Comparison of ENCODE assay signal across 12 mouse cellular contexts in the genomic region with DNA sequence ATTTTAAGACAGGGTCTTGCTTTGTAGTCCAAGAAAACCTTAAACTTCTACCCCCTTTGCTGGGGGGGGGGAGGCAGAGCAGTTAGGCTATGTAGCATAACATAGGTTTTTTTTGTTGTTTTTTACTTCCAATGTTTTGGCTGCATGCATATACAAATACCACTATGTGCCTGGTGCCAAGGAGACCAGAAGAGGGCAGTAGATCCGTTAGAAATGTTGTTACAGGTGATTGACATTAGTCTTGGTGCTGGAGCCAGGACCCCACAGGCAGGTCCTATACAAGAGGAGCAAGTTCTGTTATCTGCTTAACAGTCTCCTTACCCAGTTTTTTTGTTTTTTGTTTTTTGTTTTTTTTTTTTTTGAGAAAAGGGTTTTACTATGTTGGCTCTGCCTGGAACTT. TPM values are rescaled to one million over a fixed set of nuclear protein-coding genes. Genes with fewer than 3 reads are reported as not detected.
DNase-seq lines count a peak whose midpoint lies in the region; ATAC-seq and TF ChIP-seq lines count a peak whose summit lies in the region.
"Had no signal": no experiment of that assay in that cellular context is flagged by ENCODE, and none has a peak within 500 bp of the region (broad histone marks: within the 10 kb centered on the region; RNA-seq: fewer than 3 reads in every experiment).

No protein-coding gene starts in this region.

- H3K9ac ChIP-seq in heart, adult 2 months (ENCODE audit: low read depth, low read length) = no peak overlapping the region
- no peak overlapping the region for H3K9ac ChIP-seq in midbrain, postnatal 0 days (replicated peaks; ENCODE audit: low read length, poor library complexity, severe bottlenecking)
- H3K9ac ChIP-seq: embryonic facial prominence, embryonic 12.5 days; intestine, embryonic 15.5 days; lung, embryonic 15.5 days; stomach, embryonic 15.5 days had no signal

- WGBS in heart, adult 2 months = 15% methylated on average over 1 of the region's 1 CpGs
- 35% methylated on average over 1 of the region's 1 CpGs for WGBS in heart, embryonic 10.5 days
- WGBS in midbrain, postnatal 0 days = 9% methylated on average over 1 of the region's 1 CpGs
- WGBS in midbrain, embryonic 10.5 days = 27% methylated on average over 1 of the region's 1 CpGs
- WGBS in forebrain, embryonic 10.5 days = 11% methylated on average over 1 of the region's 1 CpGs

- peak; percentile 49 for TF ChIP-seq CTCF in heart, adult 2 months (IDR thresholded peaks at IDR 0.05)
- peak; percentile 55 for TF ChIP-seq CTCF in midbrain, postnatal 0 days (IDR thresholded peaks at IDR 0.05)

- no peaks in the 10 kb centered on the region for H3K27me3 ChIP-seq in heart, adult 2 months (ENCODE audit: control insufficient read depth, insufficient read depth, low read length)
- H3K27me3 ChIP-seq in heart, embryonic 10.5 days (ENCODE audit: insufficient read depth, poor library complexity, severe bottlenecking) = no peaks in the 10 kb centered on the region
- no peaks in the 10 kb centered on the region for H3K27me3 ChIP-seq in midbrain, postnatal 0 days (ENCODE audit: insufficient read depth, low read length)
- no peaks in the 10 kb centered on the region for H3K27me3 ChIP-seq in midbrain, embryonic 10.5 days (ENCODE audit: low read depth, poor library complexity, severe bottlenecking)
- no peaks in the 10 kb centered on the region for H3K27me3 ChIP-seq in forebrain, embryonic 10.5 days (ENCODE audit: poor library complexity, severe bottlenecking)
- H3K27me3 ChIP-seq: embryonic facial prominence, embryonic 12.5 days; intestine, embryonic 15.5 days; lung, embryonic 15.5 days; stomach, embryonic 15.5 days had no signal

- no peak overlapping the region for H3K4me2 ChIP-seq in midbrain, postnatal 0 days (ENCODE audit: low read depth, low read length, poor library complexity, severe bottlenecking)
- H3K4me2 ChIP-seq: embryonic facial prominence, embryonic 12.5 days; intestine, embryonic 15.5 days; lung, embryonic 15.5 days; stomach, embryonic 15.5 days had no signal

- TF ChIP-seq POLR2A in heart, adult 2 months (IDR thresholded peaks at IDR 0.05; ENCODE audit: insufficient read depth, low read depth, low read length) = no peak

- no peaks in the 10 kb centered on the region for H3K9me3 ChIP-seq in heart, embryonic 10.5 days
- H3K9me3 ChIP-seq in midbrain, postnatal 0 days (ENCODE audit: low read length) = no peaks in the 10 kb centered on the region
- H3K9me3 ChIP-seq in midbrain, embryonic 10.5 days (replicated peaks) = no peaks in the 10 kb centered on the region
- no peaks in the 10 kb centered on the region for H3K9me3 ChIP-seq in forebrain, embryonic 10.5 days
- H3K9me3 ChIP-seq: embryonic facial prominence, embryonic 12.5 days; intestine, embryonic 15.5 days; lung, embryonic 15.5 days; stomach, embryonic 15.5 days had no signal

- H3K36me3 ChIP-seq in heart, adult 2 months (ENCODE audit: control insufficient read depth, insufficient read depth, low read length) = peaks cover 40% of the 10 kb centered on the region
- peaks cover 56% of the 10 kb centered on the region for H3K36me3 ChIP-seq in heart, embryonic 10.5 days
- peaks cover 26% of the 10 kb centered on the region for H3K36me3 ChIP-seq in midbrain, postnatal 0 days (ENCODE audit: insufficient read depth, low read length)
- peaks cover 60% of the 10 kb centered on the region for H3K36me3 ChIP-seq in midbrain, embryonic 10.5 days
- H3K36me3 ChIP-seq in forebrain, embryonic 10.5 days (replicated peaks) = peaks cover 58% of the 10 kb centered on the region

- 0 out of 2 replicates have a peak, but pooled peaks cover 1% of the 10 kb centered on the region for H3K79me2 ChIP-seq in heart, adult 2 months (replicated peaks; ENCODE audit: control insufficient read depth, insufficient read depth, low read length)

- H3K4me1 ChIP-seq in heart, adult 2 months (ENCODE audit: control insufficient read depth, insufficient read depth, low read length) = peaks cover 3% of the 10 kb centered on the region
- H3K4me1 ChIP-seq in heart, embryonic 10.5 days = peaks cover 8% of the 10 kb centered on the region; the same call in 1 of the 2 replicates
- peaks cover 4% of the 10 kb centered on the region; the same call in 1 of the 2 replicates for H3K4me1 ChIP-seq in midbrain, postnatal 0 days (ENCODE audit: insufficient read depth, low read length)
- peaks cover 18% of the 10 kb centered on the region for H3K4me1 ChIP-seq in midbrain, embryonic 10.5 days
- peaks cover 22% of the 10 kb centered on the region for H3K4me1 ChIP-seq in forebrain, embryonic 10.5 days

- intact Hi-C loops in heart, adult 2 months (cut with DNase I) = no loop called here

- H3K27ac ChIP-seq in heart, adult 2 months = no peak overlapping the region
- no peak overlapping the region for H3K27ac ChIP-seq in heart, embryonic 10.5 days
- H3K27ac ChIP-seq in midbrain, postnatal 0 days (ENCODE audit: low read depth, low read length) = no peak overlapping the region
- no peak overlapping the region for H3K27ac ChIP-seq in midbrain, embryonic 10.5 days (replicated peaks)
- no peak overlapping the region for H3K27ac ChIP-seq in forebrain, embryonic 10.5 days
- H3K27ac ChIP-seq: embryonic facial prominence, embryonic 12.5 days; intestine, embryonic 15.5 days; lung, embryonic 15.5 days; stomach, embryonic 15.5 days had no signal

- TF ChIP-seq EP300 in heart, adult 2 months (IDR thresholded peaks at IDR 0.05; ENCODE audit: insufficient read depth, low read depth, low read length) = no peak

- no peak for DNase-seq in heart, adult 2 months
- DNase-seq in heart, embryonic 10.5 days (ENCODE audit: low spot score) = no peak
- peak; percentile 38 for DNase-seq in midbrain, postnatal 0 days (ENCODE audit: low spot score)
- DNase-seq in midbrain, embryonic 10.5 days (ENCODE audit: low spot score) = no peak
- peak; percentile 43 for DNase-seq in embryo, embryonic 10.5 days (ENCODE audit: low spot score)
- DNase-seq in thymus, postnatal 14 days = peak; percentile 37
- DNase-seq in urinary bladder, postnatal 14 days (ENCODE audit: low spot score) = no peak
- no peak for DNase-seq in forebrain, embryonic 10.5 days (ENCODE audit: extremely low spot score, low spot score)

- no peak overlapping the region for H3K4me3 ChIP-seq in heart, adult 2 months
- H3K4me3 ChIP-seq in heart, embryonic 10.5 days = no peak overlapping the region
- no peak overlapping the region for H3K4me3 ChIP-seq in midbrain, postnatal 0 days (ENCODE audit: low read depth, low read length)
- H3K4me3 ChIP-seq in midbrain, embryonic 10.5 days = no peak overlapping the region
- H3K4me3 ChIP-seq in forebrain, embryonic 10.5 days = no peak overlapping the region
- H3K4me3 ChIP-seq: embryonic facial prominence, embryonic 12.5 days; intestine, embryonic 15.5 days; lung, embryonic 15.5 days; stomach, embryonic 15.5 days had no signal

- no peak for ATAC-seq in midbrain, postnatal 0 days (ENCODE audit: low FRiP score)
- ATAC-seq: intestine, embryonic 15.5 days had no signal

RNA-seq across cellular contexts. Expression of a gene that starts 3.7 kb away (rescaled TPM):
- total RNA-seq in heart, adult 2 months (2021) = 10 to 100 TPM; 22.3 to 22.8 TPM
- polyA plus RNA-seq in heart, adult 2 months (2012; rRNA removed) = 7.3 and 15.1 TPM in 2 replicates
- polyA plus RNA-seq in heart, embryonic 10.5 days (2016; fragmentation: Nextera tagmentation; extraction: Ambion mirVana) = 31.6 and 44.0 TPM in 2 replicates
- total RNA-seq in midbrain, postnatal 0 days (2014; rRNA removed) = 21.7 and 22.5 TPM in 2 replicates
- 20.7 and 25.9 TPM in 2 replicates for polyA plus RNA-seq in midbrain, postnatal 0 days (2015; fragmentation: Nextera tagmentation; extraction: Ambion mirVana)
- polyA plus RNA-seq in midbrain, embryonic 10.5 days (2016; fragmentation: Nextera tagmentation; extraction: Ambion mirVana) = 62.4 and 69.1 TPM in 2 replicates
- polyA plus RNA-seq in forebrain, embryonic 10.5 days (2016; fragmentation: Nextera tagmentation; extraction: Ambion mirVana) = 76.4 and 78.6 TPM in 2 replicates

RNA-seq across cellular contexts. Expression of a gene that starts 6.7 kb away (rescaled TPM):
- total RNA-seq in heart, adult 2 months (2021) = 1 to 10 TPM in 1 of 2 experiments, under 1 TPM in 1; 0.23 to 1.4 TPM
- 0.16 and 0.79 TPM in 2 replicates for polyA plus RNA-seq in heart, adult 2 months (2012; rRNA removed)
- 2.3 and 2.5 TPM in 2 replicates for polyA plus RNA-seq in heart, embryonic 10.5 days (2016; fragmentation: Nextera tagmentation; extraction: Ambion mirVana)
- total RNA-seq in midbrain, postnatal 0 days (2014; rRNA removed) = 5.4 TPM in 1 of 2 replicates, not detected in the other
- polyA plus RNA-seq in midbrain, postnatal 0 days (2015; fragmentation: Nextera tagmentation; extraction: Ambion mirVana) = 1.2 and 1.8 TPM in 2 replicates
- 2.7 and 4.4 TPM in 2 replicates for polyA plus RNA-seq in midbrain, embryonic 10.5 days (2016; fragmentation: Nextera tagmentation; extraction: Ambion mirVana)
- polyA plus RNA-seq in forebrain, embryonic 10.5 days (2016; fragmentation: Nextera tagmentation; extraction: Ambion mirVana) = 2.1 TPM in 2 replicates

RNA-seq across cellular contexts. Expression of a gene that starts 8.7 kb away (rescaled TPM):
- 100 to 1,000 TPM; 303 to 355 TPM for total RNA-seq in heart, adult 2 months (2021)
- polyA plus RNA-seq in heart, adult 2 months (2012; rRNA removed) = 201 and 451 TPM in 2 replicates
- polyA plus RNA-seq in heart, embryonic 10.5 days (2016; fragmentation: Nextera tagmentation; extraction: Ambion mirVana) = 999 and 1,260 TPM in 2 replicates
- total RNA-seq in midbrain, postnatal 0 days (2014; rRNA removed) = 178 and 197 TPM in 2 replicates
- 550 and 577 TPM in 2 replicates for polyA plus RNA-seq in midbrain, postnatal 0 days (2015; fragmentation: Nextera tagmentation; extraction: Ambion mirVana)
- polyA plus RNA-seq in midbrain, embryonic 10.5 days (2016; fragmentation: Nextera tagmentation; extraction: Ambion mirVana) = 1,252 and 1,396 TPM in 2 replicates
- polyA plus RNA-seq in forebrain, embryonic 10.5 days (2016; fragmentation: Nextera tagmentation; extraction: Ambion mirVana) = 1,473 and 1,500 TPM in 2 replicates

RNA-seq across cellular contexts. Expression of a gene that starts 30.3 kb away (rescaled TPM):
- 10 to 100 TPM; 11.1 to 11.6 TPM for total RNA-seq in heart, adult 2 months (2021)
- 12.2 and 17.6 TPM in 2 replicates for polyA plus RNA-seq in heart, adult 2 months (2012; rRNA removed)
- 4.4 and 5.1 TPM in 2 replicates for polyA plus RNA-seq in heart, embryonic 10.5 days (2016; fragmentation: Nextera tagmentation; extraction: Ambion mirVana)
- 23.2 and 31.6 TPM in 2 replicates for total RNA-seq in midbrain, postnatal 0 days (2014; rRNA removed)
- polyA plus RNA-seq in midbrain, postnatal 0 days (2015; fragmentation: Nextera tagmentation; extraction: Ambion mirVana) = 7.7 and 9.9 TPM in 2 replicates
- polyA plus RNA-seq in midbrain, embryonic 10.5 days (2016; fragmentation: Nextera tagmentation; extraction: Ambion mirVana) = 5.8 and 8.4 TPM in 2 replicates
- polyA plus RNA-seq in forebrain, embryonic 10.5 days (2016; fragmentation: Nextera tagmentation; extraction: Ambion mirVana) = 4.6 and 6.6 TPM in 2 replicates

RNA-seq across cellular contexts. Expression of a gene that starts 45.4 kb away (rescaled TPM):
- 10 to 100 TPM; 40.3 to 41.0 TPM for total RNA-seq in heart, adult 2 months (2021)
- polyA plus RNA-seq in heart, adult 2 months (2012; rRNA removed) = 29.5 and 35.9 TPM in 2 replicates
- 173 and 179 TPM in 2 replicates for polyA plus RNA-seq in heart, embryonic 10.5 days (2016; fragmentation: Nextera tagmentation; extraction: Ambion mirVana)
- total RNA-seq in midbrain, postnatal 0 days (2014; rRNA removed) = 202 and 226 TPM in 2 replicates
- polyA plus RNA-seq in midbrain, postnatal 0 days (2015; fragmentation: Nextera tagmentation; extraction: Ambion mirVana) = 191 and 216 TPM in 2 replicates
- polyA plus RNA-seq in midbrain, embryonic 10.5 days (2016; fragmentation: Nextera tagmentation; extraction: Ambion mirVana) = 150 and 157 TPM in 2 replicates
- 152 and 155 TPM in 2 replicates for polyA plus RNA-seq in forebrain, embryonic 10.5 days (2016; fragmentation: Nextera tagmentation; extraction: Ambion mirVana)

Comparison
In these comparisons a context has a peak if more than half of its experiments do, and no peak if none do; other contexts are left out.
1. DNase-seq: peak in midbrain, postnatal 0 days (single experiment), embryo, embryonic 10.5 days (single experiment) and thymus, postnatal 14 days (single experiment); none in heart, adult 2 months (0 of 2), heart, embryonic 10.5 days (single experiment), midbrain, embryonic 10.5 days (single experiment), urinary bladder, postnatal 14 days (single experiment) and forebrain, embryonic 10.5 days (single experiment).